Mouse (Mus musculus) midbrain, embryonic 11.5 days (tissue): ENCODE measurements around the gene Rpl14. TPM values are rescaled to one million over a fixed set of nuclear protein-coding genes. Genes with fewer than 3 reads are reported as not detected.
"Not testable (repeated sequence)": the region's sequence is repeated elsewhere in the genome, so short reads cannot be mapped to it uniquely, and the experiment has no call there.

Experiments
- ATAC-seq: fragments of 200-750 bp; cut with Nextera tagmentation; 2 replicates; pipeline ENCODE4 v1.8.0; 2017; ENCODE audit warnings: moderate TSS enrichment, moderate library complexity; ENCODE audit not compliant: low FRiP score
- DNase-seq: peaks from one replicate; pipeline ENCODE4 v3.0.0; 2015; ENCODE audit warnings: low spot score; ENCODE audit errors: missing footprints
- H3K27ac ChIP-seq: fragments of 300-500 bp; sonication (generic); 2 replicates; pipeline ENCODE4 v1.5.1; 2014; ENCODE audit warnings: low read depth, low read length
- H3K27me3 ChIP-seq: fragments of 300-500 bp; sonication (generic); 2 replicates; pipeline ENCODE4 v1.6.1; 2014; ENCODE audit warnings: mild to moderate bottlenecking, low read length, moderate library complexity, mixed read lengths; ENCODE audit not compliant: control insufficient read depth, insufficient read depth
- H3K36me3 ChIP-seq: fragments of 300-500 bp; sonication (generic); 2 replicates; pipeline ENCODE4 v1.6.1; 2014; ENCODE audit warnings: mild to moderate bottlenecking, low read length, moderate library complexity, mixed read lengths; ENCODE audit not compliant: control insufficient read depth, insufficient read depth
- H3K4me1 ChIP-seq: fragments of 300-500 bp; sonication (generic); 2 replicates; pipeline ENCODE4 v1.6.1; 2014; ENCODE audit warnings: low read length; ENCODE audit not compliant: control insufficient read depth, insufficient read depth
- H3K4me2 ChIP-seq: fragments of 300-500 bp; sonication (generic); 2 replicates; pipeline ENCODE4 v1.6.1; 2014; ENCODE audit warnings: mild to moderate bottlenecking, moderate library complexity
- H3K4me3 ChIP-seq: fragments of 300-500 bp; sonication (generic); 2 replicates; pipeline ENCODE4 v1.5.1; 2014; ENCODE audit warnings: low read depth, low read length
- H3K9ac ChIP-seq: fragments of 300-500 bp; sonication (generic); 2 replicates; pipeline ENCODE4 v1.6.1; 2014; ENCODE audit warnings: low read length
- H3K9me3 ChIP-seq: fragments of 300-500 bp; sonication (generic); 2 replicates; pipeline ENCODE4 v1.6.1; 2016; ENCODE audit warnings: low read length; ENCODE audit not compliant: control insufficient read depth
- WGBS: fragments of 180-500 bp; shearing (Covaris S2); extraction: QIAGEN DNeasy Blood & Tissue Kit; methylation state at CpG from one replicate; pipeline ENCODE4 v1.1.7; 2014; 5-methylcytosine and 5-hydroxymethylcytosine counted together
- polyA plus RNA-seq: library from polyadenylated mRNA; unstranded; fragments of >200 nt; fragmentation: Nextera tagmentation; extraction: Ambion mirVana; gene quantifications from 2 replicates; pipeline ENCODE4 v1.2.1, GENCODE M21; 2014

Gene Rpl14
- 871 and 903 TPM in 2 replicates for polyA plus RNA-seq

DNA sequence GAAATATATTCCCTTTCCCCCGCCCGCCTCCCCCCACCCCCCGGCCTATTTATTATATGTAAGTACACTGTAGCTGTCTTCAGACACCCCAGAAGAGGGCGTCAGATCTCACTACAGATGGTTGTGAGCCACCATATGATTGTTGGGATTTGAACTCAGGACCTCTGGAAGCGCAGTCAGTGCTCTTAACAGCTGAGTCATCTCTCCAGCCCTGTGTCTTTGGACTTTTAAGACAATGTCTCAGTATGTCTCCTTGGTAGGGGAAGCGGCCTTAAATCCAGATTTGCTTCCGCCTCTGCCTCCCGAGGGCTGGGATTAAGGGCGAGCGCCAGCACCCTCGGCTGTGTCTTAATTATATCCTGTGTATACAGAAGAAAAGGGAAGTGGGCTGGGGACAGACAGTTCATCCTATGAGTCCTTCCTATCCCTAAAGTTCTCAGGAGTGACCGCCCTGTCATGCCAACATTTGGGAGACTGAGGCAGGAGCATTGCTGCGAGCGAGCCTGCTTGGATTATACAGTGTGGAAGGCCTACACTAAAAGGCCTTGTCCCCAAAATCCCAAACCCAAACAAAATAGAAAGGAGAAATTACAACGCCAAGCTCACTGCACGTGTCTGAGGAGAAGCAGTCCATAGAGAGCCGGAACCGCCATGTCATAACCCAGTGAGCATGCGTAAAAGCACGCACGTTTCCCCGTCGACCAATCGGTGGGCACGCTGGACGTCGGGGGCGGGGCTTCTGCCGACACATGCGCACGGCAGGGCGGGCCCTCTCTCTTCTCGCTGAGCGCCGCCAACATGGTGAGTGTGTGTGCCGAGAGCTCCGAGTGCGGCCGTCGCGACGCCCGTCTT, at the start of gene Rpl14:
Gene Rpl14, plus strand, starts transcription at position 704 of the 852 bp plus-strand sequence.
- peak within 1 kb of the TSS; percentile 90 for H3K4me2 ChIP-seq
- WGBS, result 6% methylated on average over 43 of the region's 43 CpGs
- H3K4me1 ChIP-seq, result peaks cover 10% of the 10 kb centered on the region

GRCm38 (mm10) chr9:120527270-120527669, 44.0 kb upstream of the Rpl14 start:
- H3K9me3 ChIP-seq, result no peaks in the 10 kb centered on the region

More for the DNA sequence above, at the start of gene Rpl14:
- H3K9ac ChIP-seq, result peak within 1 kb of the TSS; percentile 93
- H3K27me3 ChIP-seq, result no peaks in the 10 kb centered on the region
- DNase-seq (peak; percentile 99), ATAC-seq (peak; percentile 97)
- peak within 1 kb of the TSS; percentile 82 for H3K4me3 ChIP-seq
- no peaks in the 10 kb centered on the region for H3K9me3 ChIP-seq
- peaks cover 30% of the 10 kb centered on the region for H3K36me3 ChIP-seq
- peak within 1 kb of the TSS; percentile 17; the same call in 1 of the 2 replicates for H3K27ac ChIP-seq

DNA sequence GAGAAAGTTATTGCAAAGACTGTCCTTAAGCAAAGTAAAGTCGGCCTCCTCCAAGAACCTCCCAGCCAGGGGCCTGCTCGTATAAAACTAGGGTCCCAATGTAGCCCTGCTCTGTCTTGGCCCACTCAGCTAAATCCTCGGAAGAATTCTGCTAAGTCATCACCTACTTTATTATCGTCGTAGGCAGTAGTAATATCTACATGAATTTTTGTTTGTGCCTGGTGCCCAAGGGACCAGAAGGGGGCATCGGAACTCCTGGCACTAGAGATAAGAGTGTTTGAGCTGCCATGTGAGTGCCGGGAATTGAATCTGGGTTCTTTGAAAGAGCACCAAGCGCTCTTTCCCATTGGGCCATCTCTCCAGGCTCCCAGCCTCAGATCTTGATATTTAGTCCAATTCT, 43.3 kb upstream of the Rpl14 start:
- no peak overlapping the region for H3K27ac ChIP-seq
- no peak overlapping the region for H3K4me2 ChIP-seq
- no peaks in the 10 kb centered on the region for H3K27me3 ChIP-seq
- H3K4me1 ChIP-seq, result no peaks in the 10 kb centered on the region
- WGBS, result 91% methylated on average over 8 of the region's 8 CpGs
- H3K4me3 ChIP-seq, result no peak overlapping the region
- H3K9ac ChIP-seq, result no peak overlapping the region
- ATAC-seq (no peak), DNase-seq (no peak)
- no peaks in the 10 kb centered on the region for H3K36me3 ChIP-seq
- H3K9me3 ChIP-seq, result no peaks in the 10 kb centered on the region

More at GRCm38 (mm10) chr9:120527270-120527669, 44.0 kb upstream of the Rpl14 start:
- no peak for ATAC-seq
- no peak overlapping the region for H3K4me2 ChIP-seq
- no peaks in the 10 kb centered on the region for H3K36me3 ChIP-seq
- 74% methylated on average over 4 of the region's 4 CpGs for WGBS
- no peaks in the 10 kb centered on the region for H3K27me3 ChIP-seq
- H3K4me3 ChIP-seq, result no peak overlapping the region
- H3K4me1 ChIP-seq, result no peaks in the 10 kb centered on the region
- no peak for DNase-seq
- no peak overlapping the region for H3K27ac ChIP-seq
- no peak overlapping the region for H3K9ac ChIP-seq

DNA sequence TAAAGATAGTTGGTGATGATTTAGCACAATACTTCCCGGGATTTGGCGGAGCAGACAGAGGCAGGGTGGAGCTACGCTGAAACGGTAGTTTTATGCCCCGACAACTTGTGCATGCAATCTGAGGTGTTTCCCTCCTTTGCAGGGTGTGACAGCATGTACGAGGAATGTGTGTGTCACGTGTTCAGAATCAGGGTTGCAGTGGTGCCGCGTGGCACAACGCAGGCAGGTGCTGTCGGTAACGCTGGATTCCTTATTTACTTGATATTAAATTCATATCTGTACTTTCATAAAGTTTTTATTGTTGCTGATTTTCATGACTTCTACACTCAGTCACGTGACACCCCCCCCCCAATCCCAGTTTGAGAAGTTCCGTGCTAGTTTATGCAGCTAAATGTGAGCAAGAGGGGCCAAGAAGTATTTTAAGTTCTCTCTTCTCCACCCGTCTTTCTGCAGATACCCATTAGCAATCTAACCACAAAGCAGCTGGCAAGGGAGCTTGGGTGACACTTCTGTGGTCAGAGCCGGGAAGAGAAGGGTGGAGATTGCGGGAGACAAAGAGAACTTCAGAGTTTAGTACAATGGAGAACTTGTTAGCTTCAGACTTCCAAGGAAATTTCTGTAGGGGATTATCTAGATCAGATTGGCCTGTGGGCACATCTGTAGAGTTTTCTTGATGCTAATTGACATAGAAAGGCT, 42.3 kb upstream of the Rpl14 start:
- Histone ChIP-seq H3K27ac (no peak overlapping the region), H3K4me2 (no peak overlapping the region), H3K9ac (no peak overlapping the region), H3K9me3 (no peaks in the 10 kb centered on the region), H3K4me3 (no peak overlapping the region), H3K27me3 (no peaks in the 10 kb centered on the region), H3K4me1 (no peaks in the 10 kb centered on the region), H3K36me3 (no peaks in the 10 kb centered on the region)
- peak; percentile 79 for DNase-seq
- 87% methylated on average over 17 of the region's 17 CpGs for WGBS
- no peak for ATAC-seq

DNA sequence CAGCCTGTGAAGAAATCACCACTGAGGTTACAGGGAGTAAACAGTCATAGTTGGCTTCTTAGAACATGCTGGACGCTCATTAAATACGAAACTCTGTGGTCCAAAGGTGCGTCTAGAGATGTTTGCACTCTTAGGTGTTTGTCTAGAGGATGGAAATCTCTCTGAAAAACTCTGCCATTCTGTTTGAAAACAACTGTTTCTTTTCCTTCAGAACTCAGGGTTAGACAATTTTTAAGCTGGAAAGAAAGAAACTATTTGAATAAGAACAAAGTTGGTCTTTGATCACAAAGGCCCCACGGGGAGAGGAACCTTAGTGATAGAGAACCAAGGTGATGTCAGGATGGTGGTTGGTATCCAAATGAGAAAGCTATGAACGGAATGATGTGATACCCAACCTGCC, 40.8 kb upstream of the Rpl14 start:
- no peaks in the 10 kb centered on the region for H3K9me3 ChIP-seq
- 87% methylated on average over 5 of the region's 5 CpGs for WGBS
- H3K36me3 ChIP-seq, result no peaks in the 10 kb centered on the region
- no peak overlapping the region for H3K27ac ChIP-seq
- no peak for ATAC-seq
- DNase-seq, result peak; percentile 53
- no peak overlapping the region for H3K9ac ChIP-seq
- no peak overlapping the region for H3K4me3 ChIP-seq
- no peak overlapping the region for H3K4me2 ChIP-seq
- H3K4me1 ChIP-seq, result no peaks in the 10 kb centered on the region
- no peaks in the 10 kb centered on the region for H3K27me3 ChIP-seq

GRCm38 (mm10) chr9:120532062-120532461, 39.2 kb upstream of the Rpl14 start:
- no peaks in the 10 kb centered on the region for H3K36me3 ChIP-seq
- H3K4me2 ChIP-seq, result no peak overlapping the region
- WGBS, result 88% methylated on average over 6 of the region's 6 CpGs
- no peaks in the 10 kb centered on the region for H3K27me3 ChIP-seq
- ATAC-seq (no peak), DNase-seq (peak; percentile 39)
- no peaks in the 10 kb centered on the region for H3K9me3 ChIP-seq
- H3K9ac ChIP-seq, result no peak overlapping the region
- H3K27ac ChIP-seq, result no peak overlapping the region
- no peak overlapping the region for H3K4me3 ChIP-seq
- H3K4me1 ChIP-seq, result no peaks in the 10 kb centered on the region

GRCm38 (mm10) chr9:120532691-120533090, 38.6 kb upstream of the Rpl14 start:
- Histone ChIP-seq H3K4me2 (no peak overlapping the region), H3K27me3 (no peaks in the 10 kb centered on the region), H3K4me1 (no peaks in the 10 kb centered on the region)

DNA sequence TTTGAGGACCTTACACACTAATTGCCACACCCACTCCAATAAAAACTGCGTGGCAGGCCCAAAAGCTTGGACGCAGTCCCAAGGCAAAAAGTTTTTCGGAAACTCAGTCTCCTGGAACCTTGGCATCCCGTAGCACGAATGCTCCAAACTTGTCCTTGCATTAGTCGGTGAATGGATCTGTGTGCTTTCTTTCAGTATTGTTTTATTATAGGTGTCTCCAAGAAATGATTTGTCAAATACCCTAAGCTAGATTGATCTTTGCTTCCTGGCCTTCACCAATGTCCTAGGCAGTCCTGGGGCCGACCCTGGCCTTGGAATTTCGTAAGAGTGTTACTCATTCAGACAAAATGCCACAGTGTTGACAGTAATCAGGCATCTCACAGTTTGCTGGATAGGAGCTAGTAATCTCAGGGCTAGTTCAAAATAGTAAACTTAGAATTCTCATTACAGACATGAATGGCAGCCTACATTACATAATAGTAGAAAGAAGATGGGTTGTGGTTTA, 37.7 kb upstream of the Rpl14 start:
- WGBS, result 94% methylated on average over 8 of the region's 8 CpGs
- H3K36me3 ChIP-seq, H3K27me3 ChIP-seq, H3K9me3 ChIP-seq, DNase-seq, H3K9ac ChIP-seq, H3K4me3 ChIP-seq, H3K27ac ChIP-seq, H3K4me1 ChIP-seq, H3K4me2 ChIP-seq, ATAC-seq: not testable (repeated sequence)

More at GRCm38 (mm10) chr9:120532691-120533090, 38.6 kb upstream of the Rpl14 start:
- DNase-seq, result no peak
- Histone ChIP-seq H3K9ac (no peak overlapping the region), H3K9me3 (no peaks in the 10 kb centered on the region), H3K36me3 (no peaks in the 10 kb centered on the region), H3K27ac (no peak overlapping the region), H3K4me3 (no peak overlapping the region)
- no peak for ATAC-seq
- 82% methylated on average over 6 of the region's 6 CpGs for WGBS
